Mouse (Mus musculus): ENCODE data around the gene Atp8b4.

DNA sequence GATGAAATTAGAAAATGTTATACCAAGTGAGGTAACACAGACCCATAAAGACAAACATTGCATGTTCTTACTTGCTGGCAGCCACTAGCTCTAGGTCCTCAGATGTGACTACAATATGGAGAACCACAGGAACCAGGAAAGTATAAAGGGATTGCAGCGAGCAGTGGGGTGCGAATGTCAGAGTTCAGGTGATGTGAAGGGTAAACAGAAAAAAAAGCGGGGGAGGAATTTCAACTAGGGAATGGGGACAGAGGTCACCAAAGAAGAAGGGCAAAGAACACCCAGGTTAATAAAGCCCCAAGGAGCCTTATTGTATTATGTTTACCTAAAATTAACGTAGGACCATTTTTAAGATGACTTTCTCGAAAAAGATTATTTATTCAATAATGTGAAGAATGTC, 44.8 kb upstream of the Atp8b4 start:
- TF ChIP-seq POLR2A (IDR thresholded peaks at IDR 0.05; ENCODE audit: borderline replicate concordance, low read depth, low read length) (no peak), CTCF (IDR thresholded peaks at IDR 0.05; ENCODE audit: low read depth, low read length) (no peak)

All from bone marrow macrophage, adult 2 months (primary cell).